Mouse (Mus musculus) hindlimb bud, embryonic 11.5 days (tissue): ENCODE results near the gene Kazald1.
"Not testable (repeated sequence)": the region's sequence is repeated elsewhere in the genome, so short reads cannot be mapped to it uniquely, and the experiment has no call there.

ENCODE experiments used
- DNase-seq: peaks from one replicate; pipeline ENCODE4 v3.0.0-alpha.2; 2012; ENCODE audit warnings: low read depth, low spot score; ENCODE audit errors: extremely low spot score

Gene Kazald1

DNA sequence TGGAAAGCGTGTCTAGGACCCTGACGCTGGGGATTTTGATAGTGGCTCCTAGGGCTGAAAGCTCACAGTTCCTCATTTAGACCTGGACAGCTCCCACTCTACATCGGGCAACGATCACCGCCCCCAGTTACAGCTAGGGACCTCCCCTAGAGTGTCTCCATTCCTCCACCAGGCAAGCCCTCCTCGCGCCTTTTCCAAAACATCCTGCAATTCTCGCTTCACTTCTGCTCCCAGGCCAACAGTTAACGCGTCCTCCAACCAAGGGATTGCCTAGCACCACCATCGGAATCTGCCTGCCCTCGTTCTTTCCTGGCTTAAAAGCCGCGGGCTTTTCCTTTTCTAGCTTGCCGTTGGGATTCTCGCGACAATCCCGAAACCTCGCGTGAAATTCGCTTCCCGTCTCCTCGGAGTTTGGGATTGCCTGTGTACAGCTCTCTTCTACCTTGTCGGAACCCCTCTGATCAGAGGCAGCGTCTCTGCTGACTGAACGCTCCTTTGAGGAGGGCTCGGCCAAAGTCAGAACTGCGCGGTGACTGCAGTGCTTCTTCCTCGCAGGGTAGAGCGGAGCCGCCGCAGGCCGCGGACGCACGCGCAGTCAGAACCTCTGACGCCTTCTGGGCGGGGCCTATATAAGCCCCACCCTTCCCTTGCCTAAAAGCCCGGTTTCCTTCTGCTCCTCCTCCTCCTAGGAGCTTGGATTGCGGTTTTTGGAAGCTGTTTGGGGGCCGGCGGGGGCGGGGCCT is at the start of gene Kazald1:
TSS of gene Kazald1 (plus strand) at position 662 of the 743 bp plus-strand sequence.
- no peak for DNase-seq

GRCm38 (mm10) chr19:45025937-45026568 is 49.0 kb upstream of the Kazald1 start:
- no peak for DNase-seq

DNA sequence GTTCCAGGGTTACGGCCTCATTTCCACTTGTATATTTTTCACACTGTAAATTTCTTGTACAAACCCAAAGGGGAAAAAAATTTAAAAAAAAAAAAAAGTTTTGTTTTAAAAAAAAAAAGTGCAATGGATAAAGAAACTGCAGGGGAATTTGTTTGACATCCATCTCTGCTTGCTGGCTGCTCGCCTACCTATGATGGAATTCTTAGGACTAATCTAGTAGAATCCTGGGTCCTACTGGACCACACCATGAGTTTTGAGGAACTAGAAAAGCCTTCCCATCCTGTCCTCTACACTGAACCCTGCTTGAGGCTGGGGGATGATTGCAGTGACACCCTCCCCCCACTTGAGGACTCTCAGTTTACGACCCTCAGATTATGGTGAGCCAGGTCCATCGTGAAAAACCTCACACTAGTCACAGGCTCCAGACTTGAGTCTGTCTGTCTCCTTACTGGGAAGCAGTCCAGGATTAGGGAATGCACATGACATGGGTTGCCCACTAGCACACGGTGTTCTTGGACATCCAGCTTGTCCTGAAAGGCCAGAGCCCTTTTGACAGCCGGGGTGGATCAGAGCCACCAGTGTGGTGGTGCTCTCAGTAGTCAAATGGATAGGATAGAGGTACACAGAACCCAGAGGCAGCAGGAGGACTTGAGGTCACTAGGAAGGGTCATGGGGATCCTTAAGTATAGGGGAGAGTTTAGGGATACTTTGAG is 47.9 kb upstream of the Kazald1 start:
- DNase-seq, result no peak

GRCm38 (mm10) chr19:45027848-45028247 is 47.2 kb upstream of the Kazald1 start:
- DNase-seq, result no peak

GRCm38 (mm10) chr19:45028746-45029145 is 46.3 kb upstream of the Kazald1 start:
- no peak for DNase-seq

DNA sequence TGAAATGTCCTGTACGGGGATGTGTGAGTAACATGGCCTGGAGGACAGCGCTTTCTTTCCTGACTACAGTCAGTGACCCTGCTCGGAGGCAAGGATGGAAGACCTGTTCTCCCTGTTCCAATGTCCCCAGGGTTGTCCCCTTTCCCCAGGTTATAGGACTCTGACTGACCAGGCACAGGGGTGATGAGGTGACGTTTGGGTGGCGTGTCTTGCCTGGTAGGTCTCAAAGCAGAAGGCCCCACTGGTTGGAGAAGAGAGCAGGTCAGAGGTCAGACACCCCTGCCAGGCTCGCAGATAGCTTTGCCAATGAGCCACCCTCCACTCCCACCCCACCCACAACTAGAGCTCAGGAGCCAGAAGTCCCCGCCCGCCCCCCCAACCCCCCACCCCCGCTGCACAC is 45.5 kb upstream of the Kazald1 start:
- no peak for DNase-seq

- DNase-seq, result no peak
Measured at GRCm38 (mm10) chr19:45030111-45030510, 44.9 kb upstream of the Kazald1 start.

DNA sequence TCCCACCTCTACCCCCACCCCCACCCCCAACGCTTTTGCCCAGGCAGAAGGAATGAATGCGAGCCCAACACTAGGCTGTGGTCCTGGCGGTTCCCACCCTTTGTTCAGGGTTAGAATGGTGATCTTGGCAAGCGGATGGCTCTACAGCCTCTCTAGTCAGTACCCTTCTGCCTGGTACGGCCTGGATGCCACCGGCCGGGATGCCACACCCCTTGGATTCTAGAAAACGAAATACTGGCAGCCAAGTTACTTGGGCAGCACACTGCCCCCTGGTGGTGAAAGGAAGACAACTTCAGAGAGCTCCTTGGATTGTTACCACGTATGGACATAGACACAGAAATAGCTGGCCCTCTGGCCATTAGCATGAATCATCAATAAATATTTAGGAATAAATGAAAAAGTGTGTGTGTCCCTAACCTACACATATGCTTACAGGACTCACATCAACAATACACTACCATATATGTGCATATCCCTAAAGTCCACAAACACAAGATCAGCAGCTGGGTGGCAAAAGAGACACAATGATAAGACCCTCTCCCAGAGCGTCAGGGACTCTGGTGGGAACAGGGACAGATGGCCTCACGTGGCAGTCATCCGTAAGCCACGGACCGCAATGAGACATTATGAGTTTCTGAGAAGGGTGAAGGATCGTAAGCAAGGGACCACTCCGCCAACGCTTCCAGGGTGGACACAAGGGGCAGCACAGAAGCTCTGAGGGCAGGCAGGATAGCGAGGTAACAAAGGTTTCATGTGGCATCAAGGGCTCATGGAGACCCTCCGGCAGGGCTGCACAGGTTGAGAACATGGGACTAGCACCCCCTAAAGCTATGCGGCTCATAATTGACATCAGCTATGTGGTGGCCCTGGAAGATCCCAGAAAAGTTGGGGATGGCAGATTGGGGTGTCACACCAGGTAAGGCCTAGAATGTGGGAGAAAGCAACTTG is 44.0 kb upstream of the Kazald1 start:
- DNase-seq, result no peak

DNA sequence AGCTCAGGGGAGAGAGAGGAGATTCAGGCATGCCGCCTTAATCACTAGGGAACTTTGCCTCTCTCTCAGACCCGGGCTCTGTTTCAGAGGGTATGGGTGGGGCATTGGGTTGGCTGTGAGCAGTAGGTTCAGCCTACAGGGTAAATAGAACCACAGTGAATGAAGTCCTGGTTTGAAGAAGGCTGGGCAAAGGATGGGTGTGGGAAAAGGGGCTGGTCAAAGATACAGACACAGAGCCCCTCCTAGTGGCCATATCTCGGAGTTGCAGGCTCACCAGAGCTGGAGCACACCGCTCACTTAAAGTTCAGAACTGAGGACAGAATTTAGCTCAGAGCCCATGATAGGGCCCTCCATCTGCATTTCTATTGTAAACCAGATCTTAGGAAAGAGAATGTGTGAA is 43.3 kb upstream of the Kazald1 start:
- no peak for DNase-seq

- no peak for DNase-seq
Measured at GRCm38 (mm10) chr19:45032570-45033332, 42.3 kb upstream of the Kazald1 start.

GRCm38 (mm10) chr19:45036867-45037266 is 38.2 kb upstream of the Kazald1 start:
- no peak for DNase-seq

DNA sequence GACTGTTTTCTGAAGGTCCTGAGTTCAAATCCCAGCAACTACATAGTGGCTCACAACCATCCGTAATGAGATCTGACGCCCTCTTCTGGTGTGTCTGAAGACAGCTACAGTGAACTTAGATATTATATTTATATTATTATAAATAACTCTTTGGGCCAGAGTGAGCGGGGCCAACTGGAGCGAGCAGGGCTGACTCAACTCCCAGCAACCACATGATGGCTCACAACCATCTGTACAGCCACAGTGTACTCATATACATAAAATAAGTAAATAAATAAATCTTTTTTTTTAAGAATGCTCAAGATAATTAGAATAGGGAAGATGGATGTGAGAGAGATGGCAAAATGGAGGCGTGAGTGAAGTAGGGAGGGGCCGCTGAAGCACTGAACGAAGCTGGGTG is 36.8 kb upstream of the Kazald1 start:
- DNase-seq, result not testable (repeated sequence)

DNA sequence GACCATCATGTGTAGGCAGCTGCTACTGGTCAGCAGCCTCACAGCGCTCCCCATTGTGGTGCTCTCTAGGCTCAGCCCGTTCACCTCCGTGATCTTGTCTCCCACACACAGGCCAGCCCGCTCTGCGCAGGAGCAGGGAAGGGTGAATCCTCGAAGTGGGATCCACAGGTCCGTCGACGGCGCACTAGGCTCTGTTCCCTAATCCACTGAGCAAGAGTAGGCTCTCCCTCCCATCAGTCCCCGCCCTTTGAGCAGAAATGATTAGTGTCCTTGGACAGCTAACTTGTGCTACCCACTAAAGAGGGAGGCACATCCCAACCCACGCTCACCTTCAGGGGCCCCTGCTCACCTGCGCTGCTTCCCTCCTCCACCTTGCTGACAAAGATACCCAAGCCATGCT is 34.8 kb upstream of the Kazald1 start:
- DNase-seq, result no peak

GRCm38 (mm10) chr19:45044389-45044927 is 30.6 kb upstream of the Kazald1 start:
- DNase-seq, result no peak

GRCm38 (mm10) chr19:45045236-45045635 is 29.8 kb upstream of the Kazald1 start:
- no peak for DNase-seq

DNA sequence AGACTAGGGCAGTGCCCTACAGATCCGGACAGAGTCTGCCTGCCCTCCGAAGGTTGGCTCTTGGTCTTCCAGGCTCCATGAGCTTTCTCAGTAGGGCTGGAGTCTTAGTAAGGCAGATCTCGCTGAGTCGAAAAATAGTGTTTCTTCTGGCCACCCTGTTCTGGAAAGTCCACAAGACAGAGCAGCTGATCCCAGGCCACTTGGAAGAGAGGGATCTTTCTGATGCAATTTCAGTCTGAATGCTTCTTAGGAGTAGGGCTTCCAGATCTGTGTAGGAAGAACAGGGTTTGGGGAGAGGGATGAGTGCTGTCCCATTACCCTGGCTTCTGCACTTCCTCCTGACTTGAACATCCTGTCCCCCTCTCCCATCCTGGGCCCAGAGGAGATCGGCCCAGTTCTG is 29.4 kb upstream of the Kazald1 start, which contains the start of gene Pdzd7:
TSS of gene Pdzd7 (minus strand) at position 67 of the 400 bp plus-strand sequence.
- no peak for DNase-seq

DNA sequence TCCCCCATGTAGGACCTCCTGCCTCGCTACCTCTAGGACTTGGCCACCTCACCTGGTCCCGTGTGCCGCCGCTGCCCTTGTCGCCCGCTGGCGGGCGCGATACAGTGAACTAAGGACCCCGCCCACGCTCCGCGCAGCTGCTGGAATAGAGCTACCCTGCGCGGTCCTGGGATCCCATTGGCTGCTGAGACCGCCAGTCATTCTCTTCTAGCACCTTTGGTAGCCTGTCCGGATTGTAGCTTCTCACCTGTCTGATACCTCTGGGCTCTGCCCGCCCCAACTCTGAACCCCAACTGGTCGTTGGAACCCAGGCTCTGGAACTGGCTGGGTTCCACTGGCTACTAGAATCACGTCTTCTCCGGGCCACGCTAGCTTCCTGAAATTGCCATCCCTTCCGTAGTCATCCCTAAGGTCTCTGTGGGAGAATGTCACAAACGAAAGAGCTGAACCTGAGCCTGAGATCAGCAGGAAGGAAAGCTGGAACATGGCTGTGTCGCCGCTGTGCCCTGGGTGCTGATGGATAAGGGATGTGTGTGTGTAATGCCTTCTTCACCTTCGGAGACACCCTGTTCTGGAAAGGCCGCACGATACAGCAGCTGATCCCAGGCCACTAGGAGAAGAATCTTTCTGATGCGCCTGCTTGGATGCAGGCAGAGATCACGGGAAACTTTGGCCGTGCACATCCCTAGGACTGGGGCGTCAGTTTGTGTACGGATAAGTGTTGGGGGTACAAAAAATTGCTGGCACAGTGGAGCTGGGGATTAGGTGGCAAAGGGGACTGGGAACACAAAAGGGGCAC is 28.3 kb upstream of the Kazald1 start:
- DNase-seq, result no peak

- no peak for DNase-seq
Measured at GRCm38 (mm10) chr19:45047417-45047934, 27.6 kb upstream of the Kazald1 start, which contains the start of gene Sfxn3. Sfxn3 (plus strand) TSS chr19:45047503.
